Mouse (Mus musculus) brain, embryonic 14.5 days (tissue): ENCODE results near the gene Tsc1.

ENCODE experiments used
- CTCF ChIP-seq: fragments of 200-500 bp; IDR thresholded peaks from 2 replicates; pipeline ENCODE4 v1.5.1; 2012; ENCODE audit warnings: inconsistent platforms, mild to moderate bottlenecking, moderate library complexity, borderline replicate concordance; ENCODE audit not compliant: insufficient read depth, insufficient read length; ENCODE audit errors: extremely low read depth
- POLR2A ChIP-seq: fragments of 200-500 bp; IDR thresholded peaks from 2 replicates; pipeline ENCODE4 v1.6.1; 2012; ENCODE audit warnings: mild to moderate bottlenecking, inconsistent platforms, borderline replicate concordance; ENCODE audit not compliant: poor library complexity, insufficient read depth, insufficient read length, severe bottlenecking; ENCODE audit errors: extremely low read depth

DNA sequence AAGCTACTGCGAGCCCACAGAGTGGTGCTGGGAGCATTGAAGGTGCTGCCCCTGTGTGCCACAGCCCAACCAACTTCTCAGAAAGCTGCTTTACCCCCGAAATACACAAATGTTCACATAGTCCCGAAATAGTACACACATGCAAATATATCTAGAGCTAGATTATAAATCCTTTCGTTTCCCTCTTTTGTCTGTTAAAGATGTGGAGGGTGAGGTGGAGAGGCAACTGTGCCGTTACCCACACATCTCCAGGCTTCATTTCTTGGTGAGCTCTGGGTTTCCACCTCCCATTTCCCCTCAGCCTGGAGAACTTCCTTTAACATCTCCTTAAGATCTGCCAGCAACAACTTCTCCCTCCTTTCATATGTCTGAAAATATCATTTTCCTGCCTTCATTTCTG lies 99.1 kb downstream of the Tsc1 start:
- TF ChIP-seq CTCF (no peak), POLR2A (no peak)
